Mouse (Mus musculus) frontal cortex, postnatal 14 days (tissue): ENCODE measurements around the gene Mien1.

Experiments used
- DNase-seq, 2 experiments: peaks; one replicate each; pipeline ENCODE4 v3.0.0; 2022; ENCODE audit warnings: low spot score in 2 of 2

The Mien1 gene

DNA sequence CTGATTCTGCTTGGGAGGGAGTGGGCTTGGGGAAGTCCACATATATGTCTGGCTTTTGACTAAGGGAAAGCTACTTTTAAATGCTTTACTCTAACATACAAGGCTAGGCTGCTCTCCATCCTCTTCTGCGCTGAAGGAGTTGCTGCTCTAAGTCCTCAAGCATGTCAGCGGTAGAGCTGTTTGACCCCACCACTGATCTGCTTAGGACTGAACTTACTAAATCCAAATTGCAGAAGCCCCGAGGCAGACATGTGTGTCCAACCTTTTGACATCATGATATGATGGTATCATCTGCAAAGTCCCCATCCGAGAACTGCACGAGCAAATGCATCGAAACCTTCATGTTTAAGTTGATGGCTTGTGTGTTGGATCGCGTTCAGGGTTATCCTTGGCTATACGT, 21.1 kb upstream of the Mien1 start:
- no peak for DNase-seq

DNA sequence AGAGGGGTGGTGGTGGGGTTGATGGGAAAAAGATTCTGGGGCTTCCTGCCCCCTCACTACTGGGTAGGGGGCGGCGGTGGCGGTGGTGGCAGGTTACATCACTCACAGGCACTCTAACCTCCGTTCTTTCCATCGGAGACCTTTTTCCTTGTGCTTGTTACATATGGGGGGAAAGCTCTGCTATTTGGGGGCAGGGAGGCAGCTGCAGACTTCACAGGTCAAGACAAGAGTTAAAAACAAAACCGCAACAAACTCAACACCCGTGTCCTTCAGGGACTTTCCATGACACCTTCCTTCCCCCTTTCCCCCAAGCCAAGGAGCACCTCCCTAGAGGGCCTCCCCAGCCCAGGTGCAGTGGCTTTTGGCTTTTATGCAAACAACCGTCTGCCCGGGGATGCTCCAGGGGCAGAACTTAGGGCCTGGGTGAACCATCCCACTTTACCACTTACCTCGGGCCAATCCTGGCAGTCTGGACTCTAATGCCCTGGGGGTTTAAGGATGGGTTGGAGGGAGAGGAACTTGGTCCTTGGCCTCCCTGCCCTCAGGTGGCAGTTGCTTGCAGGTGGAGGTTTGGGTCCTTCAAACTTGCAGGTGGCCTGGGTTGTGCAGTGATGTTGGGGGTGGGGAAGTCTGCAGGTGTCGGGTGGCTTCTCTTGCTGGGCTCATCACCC, 20.4 kb upstream of the Mien1 start:
- DNase-seq: no peak

GRCm38 (mm10) chr11:98458121-98458990, 19.6 kb upstream of the Mien1 start:
- DNase-seq: no peak

DNA sequence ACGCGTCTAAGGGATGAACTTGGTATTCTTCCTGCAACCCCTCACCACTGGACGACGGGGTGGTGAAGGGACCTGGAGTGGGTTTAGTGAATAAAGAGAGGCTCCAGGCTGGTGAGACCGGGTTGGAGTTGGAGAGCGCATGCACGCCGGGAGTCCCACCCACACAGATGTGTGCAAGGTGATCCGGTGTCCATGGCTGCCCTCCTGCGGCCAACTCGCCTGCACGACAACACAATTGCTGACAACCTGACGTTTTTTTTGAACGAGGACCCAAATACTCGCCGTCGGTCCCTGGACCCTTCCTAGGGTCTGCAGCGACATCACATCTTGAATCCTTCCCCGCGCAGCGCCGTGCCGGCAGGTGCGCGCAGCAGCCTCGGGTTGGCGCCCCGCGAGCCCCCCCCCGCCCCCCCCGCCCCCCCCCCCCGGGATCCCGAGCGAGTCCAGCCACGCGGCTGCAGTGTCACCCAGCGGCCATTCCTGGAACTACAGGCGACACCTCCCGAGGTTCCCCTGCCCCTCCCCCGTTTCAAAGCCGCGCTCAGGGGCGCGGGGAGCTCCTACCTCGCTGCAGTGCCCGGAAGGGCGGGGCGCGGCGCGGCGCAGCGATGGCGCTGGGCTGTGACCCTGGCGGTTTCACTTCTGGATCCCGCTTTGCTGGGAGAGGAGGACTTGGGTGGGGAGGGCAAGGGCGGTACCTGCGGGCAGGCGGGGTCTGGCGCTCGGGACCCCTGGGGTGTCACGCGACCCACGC, 18.8 kb upstream of the Mien1 start:
- peak; percentile 64 to 71 for DNase-seq

- DNase-seq: no peak
Measured at GRCm38 (mm10) chr11:98456945-98457344, 18.2 kb upstream of the Mien1 start.

- no peak for DNase-seq
Measured at GRCm38 (mm10) chr11:98456545-98456944, 17.8 kb upstream of the Mien1 start.

- DNase-seq: no peak
Measured at GRCm38 (mm10) chr11:98455484-98455883, 16.7 kb upstream of the Mien1 start.

DNA sequence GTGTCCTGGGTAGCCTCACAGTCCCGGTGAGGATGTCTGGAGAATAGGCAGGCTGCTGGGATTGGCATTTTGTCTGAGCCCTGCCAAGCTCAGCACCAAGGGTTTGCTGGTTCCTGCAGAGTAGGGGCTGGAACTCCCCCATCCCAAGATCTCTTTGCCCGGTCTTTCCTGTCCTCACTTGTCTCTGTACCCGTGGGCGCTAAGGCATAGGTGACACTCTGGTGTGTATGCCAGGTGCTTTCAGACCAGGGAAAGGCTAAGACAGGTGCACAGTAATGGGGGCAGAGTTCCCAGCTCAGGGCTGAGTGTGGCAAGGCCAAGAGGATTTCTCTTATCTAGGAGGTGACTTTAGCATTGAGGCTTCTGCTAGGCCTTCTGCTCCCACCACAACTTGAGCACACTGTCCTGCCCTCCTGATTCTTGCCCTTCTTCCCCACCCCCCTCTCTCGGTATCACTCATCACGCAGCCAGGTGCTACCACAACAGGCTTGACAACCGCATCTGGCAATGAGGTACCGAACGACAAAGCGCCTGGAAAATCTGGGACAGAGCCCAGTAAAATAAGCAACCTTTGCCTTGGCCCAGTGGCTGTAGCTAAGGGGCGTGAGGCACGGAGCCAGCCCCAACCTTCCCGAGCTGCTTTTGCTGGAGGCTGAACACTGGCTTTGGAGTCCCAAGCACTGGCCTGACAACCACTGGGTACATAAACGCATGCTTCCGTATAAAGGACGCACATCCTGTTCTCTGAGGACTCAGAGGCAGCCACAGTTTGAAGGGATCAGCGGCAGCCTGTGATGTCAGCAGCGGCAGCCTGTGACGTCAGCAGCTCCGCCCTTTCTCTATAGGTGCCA, 11.4 kb upstream of the Mien1 start:
- no peak for DNase-seq

DNA sequence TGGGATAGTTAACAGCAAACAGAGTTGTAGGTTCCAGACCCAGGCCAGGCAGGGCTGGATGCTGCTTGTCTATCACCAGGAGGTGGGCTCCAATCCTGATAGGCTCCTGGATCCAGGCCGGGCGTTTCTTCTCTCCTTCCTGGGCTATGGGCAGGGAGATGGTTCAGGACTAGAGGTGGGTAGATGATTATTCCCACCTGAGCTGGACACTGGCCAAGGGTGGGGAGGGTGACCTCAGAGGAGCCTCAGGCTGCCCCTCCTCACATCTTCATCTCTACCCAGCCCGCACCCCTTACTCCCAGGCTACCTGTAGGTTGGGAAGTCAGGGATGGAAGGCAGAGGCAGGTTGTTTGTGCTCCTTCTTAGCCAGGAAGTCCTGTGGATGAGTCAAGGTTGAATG, 10.6 kb upstream of the Mien1 start:
- DNase-seq: no peak

GRCm38 (mm10) chr11:98448191-98448790, 9.5 kb upstream of the Mien1 start:
- no peak for DNase-seq

DNA sequence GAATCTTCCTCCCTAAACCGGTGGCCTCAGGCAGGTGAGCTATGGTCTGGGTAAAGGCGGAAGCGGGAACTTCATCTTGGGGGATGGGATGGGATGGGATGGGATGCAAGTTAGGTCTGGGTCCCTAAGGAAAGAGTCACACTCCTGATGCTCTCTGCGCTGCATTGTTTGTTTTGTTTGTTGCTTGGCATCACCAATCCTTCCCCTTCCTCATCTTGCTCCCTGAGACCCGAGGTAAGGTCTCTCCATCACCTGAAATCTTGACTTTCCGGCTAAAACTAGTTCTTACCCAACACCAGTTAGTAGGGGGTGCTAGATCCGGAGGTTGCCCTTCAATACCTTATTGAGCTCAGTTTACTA, 8.7 kb upstream of the Mien1 start:
- DNase-seq: no peak

DNA sequence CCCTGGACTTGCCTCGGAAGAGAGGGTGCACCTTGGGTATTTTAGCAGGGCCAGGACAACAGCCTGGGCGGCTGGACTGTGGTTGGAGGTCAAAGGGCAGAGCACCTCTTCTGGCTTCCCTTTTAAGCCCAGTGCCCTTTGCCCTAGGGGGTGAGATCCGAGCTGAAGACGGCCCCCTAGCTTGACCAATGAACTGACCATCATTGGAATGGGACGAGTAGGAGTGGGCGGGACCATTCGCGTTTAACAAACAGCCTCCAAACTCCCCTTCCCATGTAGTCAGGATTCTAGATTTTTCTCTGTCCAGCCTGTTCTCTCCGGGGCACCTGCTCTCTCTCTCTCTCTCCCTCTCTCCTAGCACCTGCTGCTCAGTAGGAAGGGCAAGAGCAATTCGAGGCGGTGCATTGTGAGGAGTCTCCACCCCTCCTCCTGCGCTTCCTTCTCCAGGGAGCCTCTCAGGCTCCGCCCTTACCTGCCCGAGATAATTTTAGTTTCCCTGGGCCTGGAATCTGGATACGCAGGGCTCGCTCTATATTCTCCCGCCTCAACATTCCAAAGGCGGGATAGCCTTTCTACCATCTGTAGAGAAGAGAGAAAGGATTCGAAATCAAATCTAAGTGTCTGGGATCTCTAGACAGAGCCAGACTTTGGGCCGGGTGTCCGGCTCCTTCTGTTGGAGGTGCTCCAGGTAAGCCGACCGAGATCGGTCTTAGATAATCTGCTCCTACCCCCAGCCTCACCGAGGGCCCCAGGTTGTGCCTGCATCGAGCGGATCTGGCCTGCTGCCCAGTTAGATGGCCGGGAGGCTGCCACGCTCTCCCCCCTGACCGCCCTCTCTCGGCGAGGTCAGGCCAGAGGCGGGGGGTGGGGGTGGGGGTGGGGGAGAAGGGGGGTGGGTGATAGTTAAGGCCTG, 8.0 kb upstream of the Mien1 start:
- DNase-seq: no peak

DNA sequence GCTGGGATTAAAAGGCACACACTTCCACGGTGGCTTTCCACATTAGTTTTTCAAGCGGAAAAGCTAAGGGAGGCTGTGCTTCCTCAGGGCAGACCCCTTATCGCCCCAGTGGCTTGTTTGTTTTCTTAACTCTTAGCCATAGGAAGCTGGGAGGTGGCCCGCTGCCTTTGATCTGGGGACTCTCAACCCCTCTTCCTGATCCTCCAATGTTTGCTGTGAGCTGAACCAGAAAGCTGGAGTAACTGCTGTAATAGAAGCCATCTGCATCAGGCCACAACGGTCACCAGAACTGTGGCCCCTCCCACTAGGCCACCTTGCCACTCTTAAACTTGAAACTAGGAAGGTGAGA, 7.4 kb upstream of the Mien1 start, which contains the start of gene Grb7:
Gene Grb7, plus strand, starts transcription at position 182 of the 349 bp plus-strand sequence.
- DNase-seq: no peak

GRCm38 (mm10) chr11:98445679-98446078, 6.9 kb upstream of the Mien1 start:
- DNase-seq: no peak

- no peak for DNase-seq
Measured at GRCm38 (mm10) chr11:98445238-98445637, 6.4 kb upstream of the Mien1 start.

DNA sequence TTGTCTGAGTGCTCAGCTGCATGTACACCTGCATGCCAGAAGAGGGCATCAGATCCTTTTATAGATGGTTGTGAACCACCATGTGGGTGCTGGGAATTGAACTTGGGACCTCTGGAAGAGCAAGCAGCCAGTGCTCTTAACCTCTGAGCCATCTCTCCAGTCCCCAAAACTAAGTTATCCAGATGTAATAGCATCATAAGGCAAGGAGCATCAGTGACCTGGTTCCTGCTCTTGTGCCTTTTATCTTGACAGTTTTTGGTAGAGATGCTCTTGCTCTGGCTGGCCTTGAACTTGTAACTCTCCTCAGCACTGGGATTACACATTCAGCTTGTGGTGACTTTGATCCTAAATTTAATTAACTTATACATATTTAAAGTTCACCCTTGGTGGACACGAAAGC, 4.9 kb upstream of the Mien1 start:
- DNase-seq: no peak

DNA sequence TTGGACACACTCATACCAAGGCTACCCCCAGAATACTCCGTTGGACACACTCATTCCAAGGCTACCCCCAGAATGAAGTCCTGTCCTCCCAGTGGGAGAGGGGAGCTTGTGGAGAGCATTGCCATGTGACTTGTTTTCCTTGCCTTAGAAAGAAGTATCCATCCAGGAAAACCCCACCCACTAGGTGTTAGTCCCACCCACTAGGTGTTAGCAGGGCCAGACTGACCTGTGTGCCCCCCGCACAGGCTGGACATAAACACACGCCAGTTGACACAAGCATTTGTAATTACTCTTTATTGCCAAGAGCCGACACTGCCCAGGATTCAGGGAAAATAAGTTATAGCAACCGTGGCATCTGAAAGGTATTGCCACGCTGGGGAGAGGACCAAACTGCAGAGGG, 1.4 kb downstream of the Mien1 start:
- DNase-seq: no peak

- DNase-seq: no peak
Measured at GRCm38 (mm10) chr11:98435723-98436122, 3.1 kb downstream of the Mien1 start.

GRCm38 (mm10) chr11:98431743-98432502, 6.9 kb downstream of the Mien1 start:
- DNase-seq: no peak
